Mouse (Mus musculus): ENCODE measurements around the gene Gm3238. TPM values are rescaled to one million over a fixed set of nuclear protein-coding genes. Genes with fewer than 3 reads are reported as not detected.

The Gm3238 gene
- polyA plus RNA-seq, 1 experiment from 2014 or later = not detected

DNA sequence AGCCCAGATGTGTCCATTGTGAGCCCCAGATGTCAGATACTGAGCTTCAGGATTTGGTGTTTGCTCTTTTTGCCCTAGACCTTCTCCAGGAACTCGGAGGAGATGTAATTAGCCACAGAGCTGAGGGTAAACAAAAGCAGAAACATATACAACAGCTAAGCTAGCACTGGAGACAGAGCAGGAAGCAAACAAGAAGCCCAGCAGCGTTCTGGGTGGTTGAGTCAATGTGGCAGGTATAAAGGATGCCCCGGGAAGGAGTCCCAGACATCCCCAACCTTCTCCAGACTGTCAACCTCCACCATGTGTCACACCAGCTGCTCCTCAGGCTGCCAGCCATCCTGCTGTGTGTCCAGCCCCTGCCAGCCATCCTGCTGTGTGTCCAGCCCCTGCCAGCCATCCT is 44.9 kb downstream of the Gm3238 start, which contains the start of gene Gm10100:
Gm10100 (plus strand) TSS at position 301 of the 400 bp plus-strand sequence.
- no peaks in the 10 kb centered on the region for H3K4me1 ChIP-seq (replicated peaks; ENCODE audit: control insufficient read depth, insufficient read depth, low read length)
- H3K27ac ChIP-seq (ENCODE audit: low read length) = no peak within 1 kb of the TSS
- H3K9ac ChIP-seq (replicated peaks; ENCODE audit: low read depth, low read length) = no peak within 1 kb of the TSS
- no peaks in the 10 kb centered on the region for H3K36me3 ChIP-seq (ENCODE audit: control insufficient read depth, insufficient read depth)
- 28% methylated on average over 3 of the region's 3 CpGs for WGBS
- H3K4me3 ChIP-seq (replicated peaks; ENCODE audit: low read length) = no peak within 1 kb of the TSS
- no peaks in the 10 kb centered on the region for H3K27me3 ChIP-seq (replicated peaks; ENCODE audit: control insufficient read depth, insufficient read depth, low read length)
- no peak within 1 kb of the TSS for H3K4me2 ChIP-seq (ENCODE audit: low read length)
- no peak for ATAC-seq
- no peaks in the 10 kb centered on the region for H3K9me3 ChIP-seq (ENCODE audit: control insufficient read depth, low read length)

DNA sequence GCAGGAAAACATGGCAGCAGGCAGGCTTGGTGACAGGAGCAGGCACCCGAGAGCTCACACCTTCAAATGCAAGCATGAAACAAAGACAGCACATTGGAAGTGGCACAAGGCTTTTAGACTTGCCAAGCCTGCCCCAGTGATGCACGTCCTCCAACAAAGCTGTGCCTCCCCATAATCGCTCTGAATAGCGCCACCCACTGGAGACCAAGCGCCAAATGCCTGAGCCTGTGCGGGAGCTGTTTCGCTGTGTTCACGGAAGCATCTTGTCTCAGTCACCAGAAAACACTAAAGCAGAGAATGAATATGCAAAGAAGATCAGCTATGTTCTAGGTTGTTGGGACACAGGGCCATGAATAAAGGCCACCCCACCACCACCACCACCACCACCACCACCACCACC is 46.3 kb downstream of the Gm3238 start:
- ATAC-seq = no peak
- H3K27me3 ChIP-seq (replicated peaks; ENCODE audit: control insufficient read depth, insufficient read depth, low read length) = no peaks in the 10 kb centered on the region
- H3K4me3 ChIP-seq (replicated peaks; ENCODE audit: low read length) = no peak overlapping the region
- H3K4me1 ChIP-seq (replicated peaks; ENCODE audit: control insufficient read depth, insufficient read depth, low read length) = no peaks in the 10 kb centered on the region
- no peak overlapping the region for H3K27ac ChIP-seq (ENCODE audit: low read length)
- 70% methylated on average over 8 of the region's 8 CpGs for WGBS
- no peaks in the 10 kb centered on the region for H3K9me3 ChIP-seq (ENCODE audit: control insufficient read depth, low read length)
- no peak overlapping the region for H3K4me2 ChIP-seq (ENCODE audit: low read length)
- H3K36me3 ChIP-seq (ENCODE audit: control insufficient read depth, insufficient read depth) = no peaks in the 10 kb centered on the region
- H3K9ac ChIP-seq (replicated peaks; ENCODE audit: low read depth, low read length) = no peak overlapping the region

Other genes starting within 250 kb of the Gm3238 start
- 0.80 and 0.85 TPM in 2 replicates for gene Itgb2, start 241.1 kb downstream of the Gm3238 start, polyA plus RNA-seq (2015; fragmentation: Nextera tagmentation; extraction: Ambion mirVana)
- 73.3 and 80.5 TPM in 2 replicates for gene Pttg1ip, start 189.6 kb downstream of the Gm3238 start, polyA plus RNA-seq (2015; fragmentation: Nextera tagmentation; extraction: Ambion mirVana)
- 335 and 349 TPM in 2 replicates for gene Sumo3, start 165.2 kb downstream of the Gm3238 start, polyA plus RNA-seq (2015; fragmentation: Nextera tagmentation; extraction: Ambion mirVana)
- gene Gm49325, start 165.1 kb downstream of the Gm3238 start, polyA plus RNA-seq (2015; fragmentation: Nextera tagmentation; extraction: Ambion mirVana) = 1.2 and 8.4 TPM in 2 replicates
- gene Ube2g2, start 149.1 kb downstream of the Gm3238 start, polyA plus RNA-seq (2015; fragmentation: Nextera tagmentation; extraction: Ambion mirVana) = 107 and 114 TPM in 2 replicates
- 0.30 and 0.39 TPM in 2 replicates for gene Tspear, start 84.8 kb downstream of the Gm3238 start, polyA plus RNA-seq (2015; fragmentation: Nextera tagmentation; extraction: Ambion mirVana)
- not detected in 2 replicates for gene Gm19402, start 80.6 kb downstream of the Gm3238 start, polyA plus RNA-seq (2015; fragmentation: Nextera tagmentation; extraction: Ambion mirVana)
- not detected in 2 replicates for gene Gm9508, start 74.1 kb downstream of the Gm3238 start, polyA plus RNA-seq (2015; fragmentation: Nextera tagmentation; extraction: Ambion mirVana)
- not detected in 2 replicates for gene Gm10272, start 64.7 kb downstream of the Gm3238 start, polyA plus RNA-seq (2015; fragmentation: Nextera tagmentation; extraction: Ambion mirVana)
- not detected in 2 replicates for gene Gm10024, start 59.9 kb downstream of the Gm3238 start, polyA plus RNA-seq (2015; fragmentation: Nextera tagmentation; extraction: Ambion mirVana)
- not detected in 2 replicates for gene Gm10142, start 55.5 kb downstream of the Gm3238 start, polyA plus RNA-seq (2015; fragmentation: Nextera tagmentation; extraction: Ambion mirVana)
- gene Krtap12-1, start 50.7 kb downstream of the Gm3238 start, polyA plus RNA-seq (2015; fragmentation: Nextera tagmentation; extraction: Ambion mirVana) = not detected in 2 replicates
- not detected in 2 replicates for gene Gm10100, start 44.8 kb downstream of the Gm3238 start, polyA plus RNA-seq (2015; fragmentation: Nextera tagmentation; extraction: Ambion mirVana)
- gene Gm18596, start 28.7 kb downstream of the Gm3238 start, polyA plus RNA-seq (2015; fragmentation: Nextera tagmentation; extraction: Ambion mirVana) = not detected in 2 replicates
- gene Gm9736, start 20.0 kb downstream of the Gm3238 start, polyA plus RNA-seq (2015; fragmentation: Nextera tagmentation; extraction: Ambion mirVana) = not detected in 2 replicates
- gene Gm3233, start 11.6 kb downstream of the Gm3238 start, polyA plus RNA-seq (2015; fragmentation: Nextera tagmentation; extraction: Ambion mirVana) = not detected in 2 replicates
- gene Gm7138, start 5.6 kb upstream of the Gm3238 start, polyA plus RNA-seq (2015; fragmentation: Nextera tagmentation; extraction: Ambion mirVana) = not detected in 2 replicates
- not detected in 2 replicates for gene Gm3250, start 11.2 kb upstream of the Gm3238 start, polyA plus RNA-seq (2015; fragmentation: Nextera tagmentation; extraction: Ambion mirVana)
- not detected in 2 replicates for gene Gm7137, start 16.9 kb upstream of the Gm3238 start, polyA plus RNA-seq (2015; fragmentation: Nextera tagmentation; extraction: Ambion mirVana)
- not detected in 2 replicates for gene Gm9639, start 23.8 kb upstream of the Gm3238 start, polyA plus RNA-seq (2015; fragmentation: Nextera tagmentation; extraction: Ambion mirVana)
- gene Gm19668, start 27.8 kb upstream of the Gm3238 start, polyA plus RNA-seq (2015; fragmentation: Nextera tagmentation; extraction: Ambion mirVana) = not detected in 2 replicates
- not detected in 2 replicates for gene Gm9507, start 40.5 kb upstream of the Gm3238 start, polyA plus RNA-seq (2015; fragmentation: Nextera tagmentation; extraction: Ambion mirVana)
- not detected in 2 replicates for gene Gm2696, start 43.4 kb upstream of the Gm3238 start, polyA plus RNA-seq (2015; fragmentation: Nextera tagmentation; extraction: Ambion mirVana)
- not detected in 2 replicates for gene Krtap10-4, start 55.8 kb upstream of the Gm3238 start, polyA plus RNA-seq (2015; fragmentation: Nextera tagmentation; extraction: Ambion mirVana)
- not detected in 2 replicates for gene Krtap10-10, start 64.6 kb upstream of the Gm3238 start, polyA plus RNA-seq (2015; fragmentation: Nextera tagmentation; extraction: Ambion mirVana)
- gene Gm36176, start 75.5 kb upstream of the Gm3238 start, polyA plus RNA-seq (2015; fragmentation: Nextera tagmentation; extraction: Ambion mirVana) = not detected in 2 replicates
- gene Gm10318, start 81.5 kb upstream of the Gm3238 start, polyA plus RNA-seq (2015; fragmentation: Nextera tagmentation; extraction: Ambion mirVana) = not detected in 2 replicates
- not detected in 2 replicates for gene Gm3285, start 90.7 kb upstream of the Gm3238 start, polyA plus RNA-seq (2015; fragmentation: Nextera tagmentation; extraction: Ambion mirVana)
- gene Lrrc3, start 131.2 kb upstream of the Gm3238 start, polyA plus RNA-seq (2015; fragmentation: Nextera tagmentation; extraction: Ambion mirVana) = 10.9 and 15.7 TPM in 2 replicates
- 3.0 and 5.0 TPM in 2 replicates for gene Trpm2, start 199.2 kb upstream of the Gm3238 start, polyA plus RNA-seq (2015; fragmentation: Nextera tagmentation; extraction: Ambion mirVana)
- gene 1810043G02Rik, start 207.2 kb upstream of the Gm3238 start, polyA plus RNA-seq (2015; fragmentation: Nextera tagmentation; extraction: Ambion mirVana) = 33.7 and 36.0 TPM in 2 replicates
- gene Pfkl, start 238.8 kb upstream of the Gm3238 start, polyA plus RNA-seq (2015; fragmentation: Nextera tagmentation; extraction: Ambion mirVana) = 109 and 117 TPM in 2 replicates

Data from forebrain, embryonic 16.5 days (tissue).